Mouse (Mus musculus): ENCODE measurements around the gene Serpine2.

Gene Serpine2

GRCm38 (mm10) chr1:79861130-79861942 is at the start of gene Serpine2:
TSS of gene Serpine2 (minus strand) at chr1:79861180.
- no peak for DNase-seq (ENCODE audit: low read depth, low spot score)

GRCm38 (mm10) chr1:79907811-79908210 is 46.8 kb upstream of the Serpine2 start:
- no peak for DNase-seq (ENCODE audit: low read depth, low spot score)

- DNase-seq (ENCODE audit: low read depth, low spot score): no peak
Observed at GRCm38 (mm10) chr1:79905241-79905640, 44.3 kb upstream of the Serpine2 start.

GRCm38 (mm10) chr1:79902901-79903300 is 41.9 kb upstream of the Serpine2 start:
- DNase-seq (ENCODE audit: low read depth, low spot score): no peak

GRCm38 (mm10) chr1:79882648-79883047 is 21.7 kb upstream of the Serpine2 start:
- DNase-seq (ENCODE audit: low read depth, low spot score): no peak

GRCm38 (mm10) chr1:79874741-79875140 is 13.8 kb upstream of the Serpine2 start:
- DNase-seq (ENCODE audit: low read depth, low spot score): no peak

- DNase-seq (ENCODE audit: low read depth, low spot score): no peak
Observed at GRCm38 (mm10) chr1:79860411-79861039, 455 bp downstream of the Serpine2 start.

GRCm38 (mm10) chr1:79859975-79860374 is 1.0 kb downstream of the Serpine2 start:
- DNase-seq (ENCODE audit: low read depth, low spot score): no peak

- DNase-seq (ENCODE audit: low read depth, low spot score): no peak
Observed at GRCm38 (mm10) chr1:79859026-79859425, 2.0 kb downstream of the Serpine2 start.

GRCm38 (mm10) chr1:79858389-79858994 is 2.5 kb downstream of the Serpine2 start:
- peak; percentile 46 for DNase-seq (ENCODE audit: low read depth, low spot score)

- no peak for DNase-seq (ENCODE audit: low read depth, low spot score)
Observed at GRCm38 (mm10) chr1:79857681-79858388, 3.1 kb downstream of the Serpine2 start.

GRCm38 (mm10) chr1:79856756-79857155 is 4.2 kb downstream of the Serpine2 start:
- DNase-seq (ENCODE audit: low read depth, low spot score): no peak

GRCm38 (mm10) chr1:79853527-79853926 is 7.5 kb downstream of the Serpine2 start:
- no peak for DNase-seq (ENCODE audit: low read depth, low spot score)

GRCm38 (mm10) chr1:79850341-79850740 is 10.6 kb downstream of the Serpine2 start:
- no peak for DNase-seq (ENCODE audit: low read depth, low spot score)

GRCm38 (mm10) chr1:79848663-79849062 is 12.3 kb downstream of the Serpine2 start:
- DNase-seq (ENCODE audit: low read depth, low spot score): no peak

- no peak for DNase-seq (ENCODE audit: low read depth, low spot score)
Observed at GRCm38 (mm10) chr1:79846891-79847290, 14.1 kb downstream of the Serpine2 start.

GRCm38 (mm10) chr1:79832719-79833404 is 28.1 kb downstream of the Serpine2 start:
- DNase-seq (ENCODE audit: low read depth, low spot score): no peak

GRCm38 (mm10) chr1:79823951-79824633 is 36.9 kb downstream of the Serpine2 start:
- peak; percentile 6 for DNase-seq (ENCODE audit: low read depth, low spot score)

- no peak for DNase-seq (ENCODE audit: low read depth, low spot score)
Observed at GRCm38 (mm10) chr1:79822806-79823525, 38.0 kb downstream of the Serpine2 start.

GRCm38 (mm10) chr1:79819296-79819879 is 41.6 kb downstream of the Serpine2 start:
- no peak for DNase-seq (ENCODE audit: low read depth, low spot score)
